Mouse (Mus musculus): ENCODE data around the gene Slc35e3. TPM values are rescaled to one million over a fixed set of nuclear protein-coding genes. Genes with fewer than 3 reads are reported as not detected.

The Slc35e3 gene
- total and polyA plus RNA-seq, 3 experiments, result 2.2 to 9.7 (median 5.0) TPM

- no peak for TF ChIP-seq JUND (conservative IDR thresholded peaks at IDR 0.05; ENCODE audit: low read depth, low read length)
- TF ChIP-seq ZNF384 (IDR thresholded peaks at IDR 0.05; ENCODE audit: low read depth, low read length), result no peak
- no peak for TF ChIP-seq ELF1 (IDR thresholded peaks at IDR 0.05; ENCODE audit: low read depth, low read length)
- no peak for TF ChIP-seq RCOR1 (conservative IDR thresholded peaks at IDR 0.05; ENCODE audit: low read depth, low read length)
- no peak overlapping the region for H3K4me3 ChIP-seq (replicated peaks in 1 of 3; ENCODE audit: low read depth in 2 of 3, low read length in 2 of 3, poor library complexity in 1 of 3)
- in situ Hi-C loops (cut with MboI; ENCODE audit: low pct_ligation_motif_present, low pct_unique_long_range_greater_than_20kb, low sequenced_read_pairs), result no loop called here
- dilution Hi-C loops (cut with MboI; ENCODE audit: extremely low pct_ligation_motif_present, extremely low pct_unique_long_range_greater_than_20kb, low sequenced_read_pairs), result no loop called here
- H3K79me2 ChIP-seq (replicated peaks; ENCODE audit: control insufficient read depth, extremely low read depth, insufficient read depth, poor library complexity, severe bottlenecking), result peaks cover 43% of the 10 kb centered on the region
- H3K27ac ChIP-seq (ENCODE audit: insufficient read depth, low read depth), result no peak overlapping the region
- no peaks in the 10 kb centered on the region for H3K4me1 ChIP-seq (ENCODE audit: control insufficient read depth in 1 of 2, insufficient read depth in 2 of 2)
- no peaks in the 10 kb centered on the region for H3K9me3 ChIP-seq (replicated peaks; ENCODE audit: low read length)
- no peak for DNase-seq (ENCODE audit: extremely low read depth)
- H3K9ac ChIP-seq (ENCODE audit: insufficient read depth, low read depth), result no peak overlapping the region
- no peaks in the 10 kb centered on the region for H3K27me3 ChIP-seq (replicated peaks)
- H3K4me2 ChIP-seq (ENCODE audit: insufficient read depth, low read depth, poor library complexity, severe bottlenecking), result no peak overlapping the region
- peaks cover 78 to 89% of the 10 kb centered on the region in 2 experiments for H3K36me3 ChIP-seq (replicated peaks in 1 of 2; ENCODE audit: control insufficient read depth in 1 of 2, insufficient read depth in 1 of 2, low read length in 1 of 2)
These were observed 50.6 kb downstream of the Slc35e3 start for GRCm38 (mm10) chr10:117695605-117696004.

- Histone ChIP-seq H3K27me3 (replicated peaks) (no peaks in the 10 kb centered on the region), H3K4me3 (replicated peaks in 1 of 3; ENCODE audit: low read depth in 2 of 3, low read length in 2 of 3, poor library complexity in 1 of 3) (no peak overlapping the region), H3K27ac (ENCODE audit: insufficient read depth, low read depth) (no peak overlapping the region), H3K79me2 (replicated peaks; ENCODE audit: control insufficient read depth, extremely low read depth, insufficient read depth, poor library complexity, severe bottlenecking) (peaks cover 37% of the 10 kb centered on the region), H3K9me3 (replicated peaks; ENCODE audit: low read length) (no peaks in the 10 kb centered on the region), H3K4me2 (ENCODE audit: insufficient read depth, low read depth, poor library complexity, severe bottlenecking) (no peak overlapping the region), H3K4me1 (ENCODE audit: control insufficient read depth in 1 of 2, insufficient read depth in 2 of 2) (no peaks in the 10 kb centered on the region), H3K9ac (ENCODE audit: insufficient read depth, low read depth) (no peak overlapping the region), H3K36me3 (replicated peaks in 1 of 2; ENCODE audit: control insufficient read depth in 1 of 2, insufficient read depth in 1 of 2, low read length in 1 of 2) (peaks cover 80 to 89% of the 10 kb centered on the region in 2 experiments)
- no peak for DNase-seq (ENCODE audit: extremely low read depth)
- dilution Hi-C loops (cut with MboI; ENCODE audit: extremely low pct_ligation_motif_present, extremely low pct_unique_long_range_greater_than_20kb, low sequenced_read_pairs) (no loop called here), in situ Hi-C loops (cut with MboI; ENCODE audit: low pct_ligation_motif_present, low pct_unique_long_range_greater_than_20kb, low sequenced_read_pairs) (no loop called here)
- TF ChIP-seq MAX (IDR thresholded peaks at IDR 0.05; ENCODE audit: low read length) (no peak), RCOR1 (conservative IDR thresholded peaks at IDR 0.05; ENCODE audit: low read depth, low read length) (no peak), POLR2A (IDR thresholded peaks at IDR 0.05; ENCODE audit: low read depth, low read length) (no peak), CTCF (conservative IDR thresholded peaks at IDR 0.05 in 1 of 2, IDR thresholded peaks at IDR 0.05 in 1 of 2; ENCODE audit: low read depth in 2 of 2, low read length in 2 of 2) (no peak), RAD21 (IDR thresholded peaks at IDR 0.05; ENCODE audit: low read depth, low read length) (no peak), USF2 (conservative IDR thresholded peaks at IDR 0.05; ENCODE audit: low read depth, low read length) (no peak), MYC (IDR thresholded peaks at IDR 0.05; ENCODE audit: low read depth, low read length) (no peak), ETS1 (conservative IDR thresholded peaks at IDR 0.05; ENCODE audit: low read depth, low read length) (no peak), UBTF (IDR thresholded peaks at IDR 0.05; ENCODE audit: low read depth, low read length) (no peak), POLR2AphosphoS2 (IDR thresholded peaks at IDR 0.05; ENCODE audit: low read depth, low read length) (no peak), NELFE (IDR thresholded peaks at IDR 0.05; ENCODE audit: low read depth, low read length) (no peak)
These were observed 51.1 kb downstream of the Slc35e3 start for GRCm38 (mm10) chr10:117695027-117695426.

GRCm38 (mm10) chr10:117694255-117694953 is 51.8 kb downstream of the Slc35e3 start:
- in situ Hi-C loops (cut with MboI; ENCODE audit: low pct_ligation_motif_present, low pct_unique_long_range_greater_than_20kb, low sequenced_read_pairs), result no loop called here
- dilution Hi-C loops (cut with MboI; ENCODE audit: extremely low pct_ligation_motif_present, extremely low pct_unique_long_range_greater_than_20kb, low sequenced_read_pairs), result no loop called here
- H3K4me1 ChIP-seq (ENCODE audit: control insufficient read depth in 1 of 2, insufficient read depth in 2 of 2), result no peaks in the 10 kb centered on the region
- no peak overlapping the region for H3K4me3 ChIP-seq (replicated peaks in 1 of 3; ENCODE audit: low read depth in 2 of 3, low read length in 2 of 3, poor library complexity in 1 of 3)
- no peak overlapping the region for H3K4me2 ChIP-seq (ENCODE audit: insufficient read depth, low read depth, poor library complexity, severe bottlenecking)
- H3K9ac ChIP-seq (ENCODE audit: insufficient read depth, low read depth), result no peak overlapping the region
- peaks cover 31% of the 10 kb centered on the region for H3K79me2 ChIP-seq (replicated peaks; ENCODE audit: control insufficient read depth, extremely low read depth, insufficient read depth, poor library complexity, severe bottlenecking)
- no peak overlapping the region for H3K27ac ChIP-seq (ENCODE audit: insufficient read depth, low read depth)
- peaks cover 76 to 89% of the 10 kb centered on the region in 2 experiments for H3K36me3 ChIP-seq (replicated peaks in 1 of 2; ENCODE audit: control insufficient read depth in 1 of 2, insufficient read depth in 1 of 2, low read length in 1 of 2)
- H3K27me3 ChIP-seq (replicated peaks), result no peaks in the 10 kb centered on the region
- H3K9me3 ChIP-seq (replicated peaks; ENCODE audit: low read length), result no peaks in the 10 kb centered on the region
- TF ChIP-seq ZNF384 (IDR thresholded peaks at IDR 0.05; ENCODE audit: low read depth, low read length) (no peak), EP300 (IDR thresholded peaks at IDR 0.05; ENCODE audit: low read length) (no peak), ZMIZ1 (IDR thresholded peaks at IDR 0.05; ENCODE audit: low read depth, low read length) (peak; percentile 29; the same call in 1 of the 2 replicates), POLR2A (IDR thresholded peaks at IDR 0.05; ENCODE audit: low read depth, low read length) (peak; percentile 38)
- DNase-seq (ENCODE audit: extremely low read depth), result no peak

Data from CH12.LX (cell line).